Mouse (Mus musculus) cerebellum, postnatal 14 days (tissue): ENCODE results near the gene Cep128.

Source experiments
- DNase-seq, 2 experiments: peaks; one replicate each; pipeline ENCODE4 v3.0.0; 2021; ENCODE audit warnings: mixed read lengths in 2 of 2

Cep128 gene

GRCm38 (mm10) chr12:90954740-90955473 is 429.3 kb downstream of the Cep128 start:
- no peak for DNase-seq
